Mouse (Mus musculus) limb, embryonic 12.5 days (tissue): ENCODE results near the gene Acaca. TPM values are rescaled to one million over a fixed set of nuclear protein-coding genes. Genes with fewer than 3 reads are reported as not detected.
A peak's percentile ranks its signal among the peaks of the same experiment; 100 is the strongest.

ENCODE experiments used
- ATAC-seq: fragments of 200-750 bp; cut with Nextera tagmentation; 2 replicates; pipeline ENCODE4 v1.8.0; 2017; ENCODE audit warnings: low read depth, moderate TSS enrichment; ENCODE audit not compliant: insufficient number of reproducible peaks, insufficient read depth, low FRiP score, low TSS enrichment
- H3K27ac ChIP-seq: fragments of 300-500 bp; sonication (generic); 2 replicates; pipeline ENCODE4 v1.5.1; 2016; ENCODE audit warnings: mild to moderate bottlenecking, moderate library complexity
- H3K27me3 ChIP-seq: fragments of 300-500 bp; sonication (generic); 2 replicates; pipeline ENCODE4 v1.6.1; 2016; ENCODE audit warnings: mild to moderate bottlenecking, moderate library complexity
- H3K36me3 ChIP-seq: fragments of 300-500 bp; sonication (generic); 2 replicates; pipeline ENCODE4 v1.6.1; 2016; ENCODE audit warnings: mild to moderate bottlenecking, moderate library complexity
- H3K4me1 ChIP-seq: fragments of 300-500 bp; sonication (generic); replicated peaks from 2 replicates; pipeline ENCODE4 v1.6.1; 2016
- H3K4me2 ChIP-seq: fragments of 300-500 bp; sonication (generic); 2 replicates; pipeline ENCODE4 v1.6.1; 2016; ENCODE audit warnings: mild to moderate bottlenecking, moderate library complexity
- H3K4me3 ChIP-seq: fragments of 300-500 bp; sonication (generic); replicated peaks from 2 replicates; pipeline ENCODE4 v1.5.1; 2016; ENCODE audit warnings: mild to moderate bottlenecking
- H3K9ac ChIP-seq: fragments of 300-500 bp; sonication (generic); replicated peaks from 2 replicates; pipeline ENCODE4 v1.6.1; 2016; ENCODE audit warnings: mild to moderate bottlenecking, moderate library complexity
- H3K9me3 ChIP-seq: fragments of 300-500 bp; sonication (generic); 2 replicates; pipeline ENCODE4 v1.6.1; 2016; ENCODE audit warnings: mild to moderate bottlenecking, moderate library complexity
- WGBS: fragments of 180-500 bp; shearing (Covaris S2); methylation state at CpG from one replicate; pipeline ENCODE4 v1.1.7; 2016; 5-methylcytosine and 5-hydroxymethylcytosine counted together
- polyA plus RNA-seq: library from polyadenylated mRNA; unstranded; fragments of >200 nt; fragmentation: Nextera tagmentation; extraction: Ambion mirVana; gene quantifications from 2 replicates; pipeline ENCODE4 v1.2.1, GENCODE M21; 2016

Acaca gene
- polyA plus RNA-seq: 22.5 and 26.2 TPM in 2 replicates

- peak; percentile 83 for ATAC-seq
- Histone ChIP-seq H3K27me3 (no peaks in the 10 kb centered on the region), H3K9ac (peak within 1 kb of the TSS; percentile 84), H3K4me1 (0 out of 2 replicates have a peak, but pooled peaks cover 6% of the 10 kb centered on the region), H3K27ac (peak within 1 kb of the TSS; percentile 76; the same call in 1 of the 2 replicates), H3K4me2 (peak within 1 kb of the TSS; percentile 78), H3K36me3 (peaks cover 29% of the 10 kb centered on the region), H3K9me3 (no peaks in the 10 kb centered on the region), H3K4me3 (peak within 1 kb of the TSS; percentile 83)
- under 1% methylated on average over 80 of the region's 83 CpGs for WGBS
Observed at GRCm38 (mm10) chr11:84128943-84129798, at the start of gene Acaca, which contains the start of gene Tada2a. TSS of gene Acaca (plus strand) at chr11:84129672. TSS of gene Tada2a (minus strand) at chr11:84129600.

DNA sequence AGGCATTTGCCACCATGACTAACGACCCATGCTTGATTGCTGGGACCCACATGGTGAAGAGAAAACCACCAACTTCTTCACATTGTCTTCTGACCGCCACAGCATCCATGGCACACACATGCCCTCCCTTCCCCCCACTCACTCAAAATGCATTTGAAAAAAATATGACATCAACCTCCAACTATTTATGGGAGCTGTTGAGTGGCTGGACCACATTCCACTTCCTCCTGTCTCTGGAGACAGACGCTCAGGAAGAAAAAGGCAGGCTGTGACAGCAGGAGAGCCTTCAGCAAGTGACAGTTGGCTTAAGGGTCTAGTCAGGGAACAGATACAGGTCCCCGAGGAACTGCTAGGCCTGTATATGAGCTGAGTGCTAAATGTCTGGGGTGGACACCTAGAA is 49.6 kb upstream of the Acaca start:
- Histone ChIP-seq H3K9me3 (no peaks in the 10 kb centered on the region), H3K27me3 (no peaks in the 10 kb centered on the region), H3K9ac (no peak overlapping the region), H3K4me3 (no peak overlapping the region), H3K36me3 (peaks cover 60% of the 10 kb centered on the region), H3K4me2 (no peak overlapping the region), H3K4me1 (no peaks in the 10 kb centered on the region), H3K27ac (no peak overlapping the region)
- 78% methylated on average over 4 of the region's 4 CpGs for WGBS
- no peak for ATAC-seq

GRCm38 (mm10) chr11:84080327-84080726 is 49.1 kb upstream of the Acaca start:
- no peak overlapping the region for H3K9ac ChIP-seq
- no peaks in the 10 kb centered on the region for H3K4me1 ChIP-seq
- no peak overlapping the region for H3K4me2 ChIP-seq
- peaks cover 63% of the 10 kb centered on the region for H3K36me3 ChIP-seq
- no peaks in the 10 kb centered on the region for H3K27me3 ChIP-seq
- no peak for ATAC-seq
- H3K27ac ChIP-seq: no peak overlapping the region
- 88% methylated on average over 3 of the region's 3 CpGs for whole genome bisulfite sequencing
- H3K4me3 ChIP-seq: no peak overlapping the region
- no peaks in the 10 kb centered on the region for H3K9me3 ChIP-seq

- no peak overlapping the region for H3K9ac ChIP-seq
- H3K4me3 ChIP-seq: no peak overlapping the region
- peaks cover 78% of the 10 kb centered on the region for H3K36me3 ChIP-seq
- H3K4me1 ChIP-seq: no peaks in the 10 kb centered on the region
- no peak overlapping the region for H3K4me2 ChIP-seq
- no peaks in the 10 kb centered on the region for H3K27me3 ChIP-seq
- no peaks in the 10 kb centered on the region for H3K9me3 ChIP-seq
- ATAC-seq: no peak
- 94% methylated on average over 5 of the region's 5 CpGs for WGBS
- no peak overlapping the region for H3K27ac ChIP-seq
Observed at GRCm38 (mm10) chr11:84081901-84082300, 47.6 kb upstream of the Acaca start.

DNA sequence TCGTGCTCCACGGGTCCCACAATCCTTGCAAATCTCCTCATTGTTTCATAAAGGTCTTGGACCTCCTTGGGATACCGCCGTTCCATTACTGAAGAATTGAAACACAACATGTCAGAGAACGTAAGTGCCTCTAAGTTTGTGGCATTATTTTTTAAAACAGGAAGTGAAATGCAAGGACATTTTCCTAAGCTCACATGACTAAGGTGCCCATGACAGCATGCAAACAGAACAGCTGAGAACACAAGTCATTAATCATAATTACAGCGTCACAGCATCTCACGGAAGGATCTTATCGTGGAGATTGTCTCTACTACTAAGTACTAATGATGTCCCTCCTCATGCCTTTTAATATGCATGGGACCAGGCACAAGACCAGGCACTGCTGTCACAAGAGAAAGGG is 38.9 kb upstream of the Acaca start:
- Histone ChIP-seq H3K9me3 (no peaks in the 10 kb centered on the region), H3K9ac (no peak overlapping the region), H3K36me3 (peaks cover 77% of the 10 kb centered on the region), H3K4me2 (no peak overlapping the region), H3K27me3 (no peaks in the 10 kb centered on the region), H3K27ac (no peak overlapping the region), H3K4me3 (no peak overlapping the region), H3K4me1 (no peaks in the 10 kb centered on the region)
- ATAC-seq: no peak
- WGBS: 90% methylated on average over 8 of the region's 8 CpGs

- 80% methylated on average over 4 of the region's 4 CpGs for WGBS
- H3K36me3 ChIP-seq: peaks cover 75% of the 10 kb centered on the region
- no peaks in the 10 kb centered on the region for H3K27me3 ChIP-seq
- no peak overlapping the region for H3K9ac ChIP-seq
- H3K27ac ChIP-seq: no peak overlapping the region
- no peak overlapping the region for H3K4me2 ChIP-seq
- H3K4me3 ChIP-seq: no peak overlapping the region
- no peak for ATAC-seq
- H3K4me1 ChIP-seq: no peaks in the 10 kb centered on the region
- H3K9me3 ChIP-seq: no peaks in the 10 kb centered on the region
Observed at GRCm38 (mm10) chr11:84095084-84095483, 34.4 kb upstream of the Acaca start.

GRCm38 (mm10) chr11:84097251-84097998 is 32.0 kb upstream of the Acaca start:
- H3K4me2 ChIP-seq: no peak overlapping the region
- H3K4me3 ChIP-seq: no peak overlapping the region
- WGBS: 89% methylated on average over 5 of the region's 5 CpGs
- H3K9me3 ChIP-seq: no peaks in the 10 kb centered on the region
- no peak overlapping the region for H3K9ac ChIP-seq
- no peaks in the 10 kb centered on the region for H3K4me1 ChIP-seq
- H3K36me3 ChIP-seq: peaks cover 76% of the 10 kb centered on the region
- H3K27ac ChIP-seq: no peak overlapping the region
- no peak for ATAC-seq
- H3K27me3 ChIP-seq: no peaks in the 10 kb centered on the region

DNA sequence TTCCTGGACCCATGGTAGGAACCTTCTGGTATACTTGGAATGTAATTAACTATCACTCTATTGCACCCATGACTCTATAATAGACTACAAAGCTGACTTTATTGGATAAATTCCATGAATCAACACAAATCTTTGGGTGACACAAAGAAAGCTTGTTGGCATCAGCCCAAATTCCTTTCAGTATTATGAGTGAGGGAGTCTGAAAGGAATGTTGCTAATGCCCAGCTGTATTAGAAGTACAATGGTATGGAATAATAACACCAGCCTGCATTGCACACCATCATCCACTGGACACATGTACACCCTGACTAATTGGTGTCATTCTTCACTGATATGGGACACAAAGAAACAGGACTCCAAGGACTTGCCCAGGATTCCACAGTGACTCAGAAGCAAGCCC is 28.3 kb upstream of the Acaca start:
- Histone ChIP-seq H3K9ac (no peak overlapping the region), H3K4me1 (no peaks in the 10 kb centered on the region), H3K27ac (no peak overlapping the region), H3K9me3 (no peaks in the 10 kb centered on the region), H3K4me2 (no peak overlapping the region), H3K27me3 (no peaks in the 10 kb centered on the region), H3K36me3 (peaks cover 93% of the 10 kb centered on the region), H3K4me3 (no peak overlapping the region)
- ATAC-seq: no peak

- Histone ChIP-seq H3K4me2 (no peak overlapping the region), H3K36me3 (peaks cover 95% of the 10 kb centered on the region), H3K9me3 (no peaks in the 10 kb centered on the region), H3K27ac (no peak overlapping the region), H3K4me3 (no peak overlapping the region), H3K27me3 (no peaks in the 10 kb centered on the region), H3K9ac (no peak overlapping the region), H3K4me1 (no peaks in the 10 kb centered on the region)
- ATAC-seq: no peak
- 91% methylated on average over 6 of the region's 6 CpGs for WGBS
Observed at GRCm38 (mm10) chr11:84104036-84104435, 25.4 kb upstream of the Acaca start.

- Histone ChIP-seq H3K9ac (no peak overlapping the region), H3K4me3 (no peak overlapping the region), H3K36me3 (peaks cover 93% of the 10 kb centered on the region), H3K4me1 (no peaks in the 10 kb centered on the region), H3K9me3 (no peaks in the 10 kb centered on the region), H3K27ac (no peak overlapping the region), H3K4me2 (no peak overlapping the region), H3K27me3 (no peaks in the 10 kb centered on the region)
- no peak for ATAC-seq
- WGBS: 68% methylated on average over 2 of the region's 2 CpGs
Observed at GRCm38 (mm10) chr11:84107137-84107536, 22.3 kb upstream of the Acaca start.

GRCm38 (mm10) chr11:84113623-84114022 is 15.8 kb upstream of the Acaca start:
- H3K9ac ChIP-seq: no peak overlapping the region
- H3K4me3 ChIP-seq: no peak overlapping the region
- no peak for ATAC-seq
- 92% methylated on average over 5 of the region's 5 CpGs for WGBS
- no peak overlapping the region for H3K4me2 ChIP-seq
- H3K4me1 ChIP-seq: no peaks in the 10 kb centered on the region
- H3K27me3 ChIP-seq: no peaks in the 10 kb centered on the region
- no peaks in the 10 kb centered on the region for H3K9me3 ChIP-seq
- H3K36me3 ChIP-seq: peaks cover 76% of the 10 kb centered on the region
- H3K27ac ChIP-seq: no peak overlapping the region
